ENCODE assay signal across 10 mouse cellular contexts in genomic region chr11:51938817-51939589, GRCm38 (mm10). TPM values are rescaled to one million over a fixed set of nuclear protein-coding genes. Genes with fewer than 3 reads are reported as not detected.
DNase-seq lines count a peak whose midpoint lies in the region; ATAC-seq and TF ChIP-seq lines count a peak whose summit lies in the region.
"Had no signal": no experiment of that assay in that cellular context is flagged by ENCODE, and none has a peak within 500 bp of the region (broad histone marks: within the 10 kb centered on the region; RNA-seq: fewer than 3 reads in every experiment).

No protein-coding gene starts in this region.

- no peak overlapping the region for H3K9ac ChIP-seq in liver, postnatal 0 days (replicated peaks)
- H3K9ac ChIP-seq: hindbrain, embryonic 15.5 days; limb, embryonic 15.5 days had no signal

- peak; percentile 7; the same call in 1 of the 2 replicates for TF ChIP-seq EP300 in liver, postnatal 0 days (IDR thresholded peaks at IDR 0.05; ENCODE audit: low read depth)

- TF ChIP-seq CTCF in liver, postnatal 0 days (IDR thresholded peaks at IDR 0.05; ENCODE audit: low read depth): no peak
- no peak for TF ChIP-seq CTCF in spleen, adult 2 months (IDR thresholded peaks at IDR 0.05; ENCODE audit: extremely low read depth, insufficient read depth, insufficient read length, insufficient replicate concordance)

- H3K9me3 ChIP-seq in liver, postnatal 0 days (ENCODE audit: low read length): no peaks in the 10 kb centered on the region
- no peaks in the 10 kb centered on the region for H3K9me3 ChIP-seq in limb, embryonic 10.5 days (replicated peaks)
- H3K9me3 ChIP-seq: hindbrain, embryonic 15.5 days; limb, embryonic 15.5 days had no signal

- no peaks in the 10 kb centered on the region for H3K36me3 ChIP-seq in liver, postnatal 0 days (replicated peaks; ENCODE audit: insufficient read depth, low read length)
- no peaks in the 10 kb centered on the region for H3K36me3 ChIP-seq in spleen, adult 2 months (ENCODE audit: control insufficient read depth, insufficient read depth, low read length)
- H3K36me3 ChIP-seq in limb, embryonic 10.5 days: no peaks in the 10 kb centered on the region
- H3K36me3 ChIP-seq: hindbrain, embryonic 15.5 days; limb, embryonic 15.5 days had no signal

- no peak overlapping the region for H3K4me3 ChIP-seq in liver, postnatal 0 days (ENCODE audit: low read depth, low read length)
- no peak overlapping the region for H3K4me3 ChIP-seq in spleen, adult 2 months (ENCODE audit: extremely low read depth, insufficient read depth, insufficient read length)
- H3K4me3 ChIP-seq in limb, embryonic 10.5 days: no peak overlapping the region
- H3K4me3 ChIP-seq: hindbrain, embryonic 15.5 days; limb, embryonic 15.5 days had no signal

- ATAC-seq in CD4-positive, CD25-positive, alpha-beta regulatory T cell, adult 4 months: peak; percentile 90
- ATAC-seq in liver, postnatal 0 days: peak; percentile 56

- H3K27me3 ChIP-seq in liver, postnatal 0 days (ENCODE audit: insufficient read depth, low read length): no peaks in the 10 kb centered on the region
- H3K27me3 ChIP-seq in spleen, adult 2 months (ENCODE audit: control insufficient read depth, insufficient read depth, low read length): no peaks in the 10 kb centered on the region
- no peaks in the 10 kb centered on the region for H3K27me3 ChIP-seq in limb, embryonic 10.5 days (ENCODE audit: low read depth, poor library complexity, severe bottlenecking)
- H3K27me3 ChIP-seq: hindbrain, embryonic 15.5 days; limb, embryonic 15.5 days had no signal

- TF ChIP-seq POLR2A in spleen, adult 2 months (IDR thresholded peaks at IDR 0.05; ENCODE audit: low read depth, low read length): 0 out of 2 replicates have a peak, but pooled peaks have one; percentile 13

- 66% methylated on average over 12 of the region's 12 CpGs for WGBS in liver, postnatal 0 days (ENCODE audit: insufficient replicate concordance)
- 29% methylated on average over 12 of the region's 12 CpGs for WGBS in spleen, adult 2 months
- 84% methylated on average over 12 of the region's 12 CpGs for WGBS in limb, embryonic 10.5 days

- no peak overlapping the region for H3K4me2 ChIP-seq in liver, postnatal 0 days (ENCODE audit: low read depth, low read length)
- H3K4me2 ChIP-seq: hindbrain, embryonic 15.5 days; limb, embryonic 15.5 days had no signal

- H3K4me1 ChIP-seq in liver, postnatal 0 days (ENCODE audit: insufficient read depth): peaks cover 26% of the 10 kb centered on the region
- H3K4me1 ChIP-seq in spleen, adult 2 months (ENCODE audit: control insufficient read depth, insufficient read depth, insufficient read length): peaks cover 59% of the 10 kb centered on the region
- peaks cover 16% of the 10 kb centered on the region for H3K4me1 ChIP-seq in limb, embryonic 10.5 days

- H3K27ac ChIP-seq in liver, postnatal 0 days (ENCODE audit: low read depth): peak overlapping the region; percentile 87
- H3K27ac ChIP-seq in spleen, adult 2 months (ENCODE audit: insufficient read depth, low read length): peak overlapping the region; percentile 95
- no peak overlapping the region for H3K27ac ChIP-seq in limb, embryonic 10.5 days
- H3K27ac ChIP-seq: hindbrain, embryonic 15.5 days; limb, embryonic 15.5 days had no signal

- DNase-seq in B cell, adult 2 months: peak; percentile 73 to 75
- peak; percentile 47 for DNase-seq in liver, postnatal 0 days
- DNase-seq in spleen, adult 2 months (ENCODE audit: low read depth in 1 of 2, low spot score in 2 of 2): peak; percentile 60 to 78
- no peak for DNase-seq in layer of hippocampus, postnatal 36 days
- DNase-seq in limb, embryonic 10.5 days (ENCODE audit: low spot score): no peak
- no peak for DNase-seq in adrenal gland, postnatal 14 days
- DNase-seq: right cerebral cortex, postnatal 25 days had no signal

RNA-seq across cellular contexts. Expression of gene Cdkn2aipnl, which starts 28.5 kb away (rescaled TPM):
- polyA plus RNA-seq in CD4-positive, CD25-positive, alpha-beta regulatory T cell, adult 4 months (2017; shearing (Covaris generic)): 100 to 1,000 TPM in 1 of 2 experiments, 10 to 100 TPM in 1; 92.5 to 116 TPM
- 30.7 and 33.3 TPM in 2 replicates for polyA plus RNA-seq in liver, postnatal 0 days (2015; fragmentation: Nextera tagmentation; extraction: Ambion mirVana)
- polyA plus RNA-seq in spleen, adult 2 months (2012; rRNA removed): 22.7 TPM in 2 replicates
- total RNA-seq in layer of hippocampus, postnatal 36 days (2021): 10 to 100 TPM; 32.7 to 33.4 TPM
- 132 and 141 TPM in 2 replicates for polyA plus RNA-seq in limb, embryonic 10.5 days (2016; fragmentation: Nextera tagmentation; extraction: Ambion mirVana)
- 20.1 and 24.9 TPM in 2 replicates for total RNA-seq in adrenal gland, postnatal 14 days (2021)

Comparison
In these comparisons a context has a peak if more than half of its experiments do, and no peak if none do; other contexts are left out.
1. DNase-seq: peak in B cell, adult 2 months (2 of 2), liver, postnatal 0 days (single experiment) and spleen, adult 2 months (2 of 2); none in layer of hippocampus, postnatal 36 days (0 of 2), limb, embryonic 10.5 days (single experiment) and adrenal gland, postnatal 14 days (single experiment).